Mouse (Mus musculus) Patski (cell line): ENCODE data around the gene Mafb. TPM values are rescaled to one million over a fixed set of nuclear protein-coding genes. Genes with fewer than 3 reads are reported as not detected.

Experiments used
- ATAC-seq: fragments of 100-300 bp; one replicate; pipeline ENCODE4 v1.8.0; 2021
- CTCF ChIA-PET: fragments of 350-600 bp; sonication (Branson Sonifier 250); formaldehyde crosslinking; loops from one replicate; lab custom pipeline; 2022; ENCODE audit warnings: inconsistent platforms; lab: Charles Lee
- POLR2A ChIA-PET: fragments of 350-600 bp; sonication (Branson Sonifier 250); formaldehyde crosslinking; loops from one replicate; lab custom pipeline; 2022; ENCODE audit warnings: antibody characterized with exemption, inconsistent platforms; lab: Charles Lee
- DNase-seq: peaks from one replicate; pipeline ENCODE4 v3.0.0-alpha.2; 2011; ENCODE audit warnings: low read depth, low spot score
- H3K27me3 ChIP-seq: fragments of 371-371 bp; one replicate; pipeline ENCODE4 v1.5.1; 2021
- CTCF ChIP-seq: fragments of 100-300 bp; IDR thresholded peaks from one replicate; pipeline ENCODE4 v1.5.1; 2021
- in situ Hi-C: fragments of 300-500 bp; cut with MboI; formaldehyde crosslinking; loops from 3 replicates; pipeline ENCODE4 v1.11.1; 2018; ENCODE audit warnings: low pct_unique_long_range_greater_than_20kb, mixed read lengths
- polyA plus RNA-seq: library from polyadenylated mRNA; unstranded; gene quantifications from one replicate; pipeline ENCODE4 v1.2.3, GENCODE M21; 2021

The Mafb gene
- polyA plus RNA-seq, 1 experiment from 2014 or later, result 11.8 TPM

DNA sequence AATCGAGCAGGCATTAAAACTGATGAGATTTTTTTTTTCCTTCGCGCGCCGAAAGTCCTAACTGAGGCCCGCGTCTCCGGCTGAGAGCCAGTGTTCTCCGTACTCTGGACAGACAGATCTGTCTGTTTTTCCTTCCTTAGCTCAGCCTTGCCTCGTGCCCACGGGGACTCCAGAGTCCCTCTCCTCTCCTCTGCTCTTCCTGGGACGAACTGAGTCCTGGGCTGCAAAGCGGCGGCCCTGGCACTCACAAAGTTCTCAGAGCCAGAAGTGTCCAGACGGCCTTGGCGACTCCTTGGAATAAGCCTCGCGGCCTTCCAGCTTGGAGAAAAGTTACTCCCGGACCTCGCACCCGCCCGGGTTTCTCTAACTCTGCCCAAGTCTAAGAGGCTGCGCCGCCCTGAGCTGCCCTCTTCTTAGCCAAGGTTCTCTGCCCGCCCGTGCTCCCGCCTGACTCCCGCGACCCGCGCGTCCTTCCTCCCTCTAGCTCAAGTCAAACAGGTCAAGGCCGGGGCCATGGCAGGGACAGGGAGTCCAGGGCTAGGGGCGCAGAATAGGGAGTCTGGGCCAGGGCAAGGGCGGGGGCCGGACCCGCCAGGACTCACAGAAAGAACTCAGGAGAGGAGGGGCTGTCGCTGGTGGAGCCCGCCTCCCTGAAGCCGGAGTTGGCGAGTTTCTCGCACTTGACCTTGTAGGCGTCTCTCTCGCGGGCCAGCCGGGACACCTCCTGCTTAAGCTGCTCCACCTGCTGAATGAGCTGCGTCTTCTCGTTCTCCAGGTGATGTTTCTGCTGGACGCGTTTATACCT is 1.6 kb downstream of the Mafb start:
- H3K27me3 ChIP-seq, result peaks cover 19% of the 10 kb centered on the region
- ChIA-PET POLR2A (no interaction called here), CTCF (interaction anchor here (1.3 to 2.3 kb wide), 2 partner anchors 11 to 213 kb away, joined by 5 to 8 read pairs; no protein-coding TSS in a partner anchor)
- DNase-seq (no peak), ATAC-seq (no peak)
- no peak for TF ChIP-seq CTCF
- in situ Hi-C loops, result loop anchor here (5.0 to 25.0 kb wide), 4 partner anchors 141 to 728 kb away; no protein-coding TSS in a partner anchor

DNA sequence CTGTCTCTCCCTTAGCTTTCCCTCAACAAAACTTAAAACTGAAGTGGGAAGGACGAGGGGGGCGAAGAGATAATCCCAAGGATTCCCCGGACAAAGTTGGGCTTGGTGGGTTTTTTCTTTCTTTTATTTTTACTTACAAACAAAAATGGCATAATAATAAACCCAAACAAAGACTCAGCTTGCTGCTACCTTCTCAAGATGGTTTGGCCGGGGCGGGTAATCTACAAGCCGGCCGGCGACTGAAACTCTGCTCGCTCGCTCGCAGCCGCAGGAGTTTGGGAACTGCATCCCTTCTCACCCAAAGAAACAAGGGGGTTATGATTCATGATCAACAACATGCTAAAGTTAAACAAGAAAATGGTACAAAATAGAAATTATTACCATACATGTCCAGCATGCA is 2.2 kb downstream of the Mafb start:
- in situ Hi-C loops, result loop anchor here (5.0 to 25.0 kb wide), 4 partner anchors 140 to 727 kb away; no protein-coding TSS in a partner anchor
- CTCF ChIA-PET, result interaction anchor here (1.2 to 1.3 kb wide), 2 partner anchors 10 to 29 kb away, joined by 3 to 5 read pairs; no protein-coding TSS in a partner anchor

DNA sequence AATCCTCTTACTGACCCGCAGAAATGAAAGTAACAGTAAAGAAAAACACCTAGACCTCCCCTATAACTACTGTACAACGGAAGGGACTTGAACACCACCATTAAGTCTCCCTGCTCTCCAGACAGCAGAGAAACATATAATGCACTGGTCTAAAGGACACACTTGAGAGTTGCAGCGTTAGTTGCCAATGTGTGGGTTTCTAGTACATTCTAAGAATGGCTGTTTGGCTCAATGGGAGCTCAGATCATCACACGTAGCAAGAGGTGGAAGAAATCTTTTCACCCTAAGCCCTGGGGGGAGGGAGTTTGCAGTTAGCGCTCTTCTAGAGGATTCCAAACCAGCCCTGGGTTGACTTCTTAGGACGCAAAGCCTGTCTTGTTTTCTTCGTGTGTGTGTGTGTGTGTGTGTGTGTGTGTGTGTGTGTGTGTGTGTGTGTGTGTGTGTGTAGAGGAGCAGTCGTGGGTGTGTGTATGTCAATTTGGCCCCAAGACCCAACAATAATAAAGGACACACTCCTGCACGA is 2.7 kb downstream of the Mafb start:
- POLR2A ChIA-PET, result no interaction called here
- in situ Hi-C loops, result loop anchor here (10.0 to 25.0 kb wide), 3 partner anchors 139 to 727 kb away; no protein-coding TSS in a partner anchor
- no peak for DNase-seq
- CTCF ChIA-PET, result interaction anchor here (1.2 to 1.3 kb wide), 2 partner anchors 10 to 28 kb away, joined by 3 to 5 read pairs; no protein-coding TSS in a partner anchor
- peaks cover 10% of the 10 kb centered on the region for H3K27me3 ChIP-seq
- ATAC-seq, result no peak
- TF ChIP-seq CTCF, result no peak

More for the DNA sequence above, 2.2 kb downstream of the Mafb start:
- TF ChIP-seq CTCF, result no peak
- ATAC-seq (no peak), DNase-seq (no peak)
- peaks cover 12% of the 10 kb centered on the region for H3K27me3 ChIP-seq
- POLR2A ChIA-PET, result no interaction called here

DNA sequence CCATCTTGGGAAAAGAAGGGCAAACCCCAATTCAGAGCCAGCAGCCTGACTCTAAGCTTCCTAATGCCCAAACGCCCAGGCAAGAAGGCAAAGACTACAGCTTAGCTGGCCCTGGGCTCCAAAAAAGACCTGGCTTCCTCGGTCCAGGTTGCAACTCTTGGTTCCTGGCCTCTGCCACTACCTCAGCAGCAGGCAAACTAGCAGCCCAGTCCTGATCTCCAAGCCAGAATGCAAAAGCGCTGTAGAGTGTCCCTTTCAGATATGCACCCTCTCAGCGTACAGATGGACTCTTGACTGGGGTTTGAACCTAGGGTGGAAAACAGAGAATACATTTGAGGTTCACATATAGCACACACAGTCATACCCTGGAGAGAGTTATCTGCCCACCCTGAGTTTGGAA is 3.7 kb downstream of the Mafb start:
- no peak for ATAC-seq
- peaks cover 3% of the 10 kb centered on the region for H3K27me3 ChIP-seq
- POLR2A ChIA-PET, result interaction anchor here (1.1 kb wide), 1 partner anchor 193 kb away, joined by 3 read pairs; no protein-coding TSS in a partner anchor

DNA sequence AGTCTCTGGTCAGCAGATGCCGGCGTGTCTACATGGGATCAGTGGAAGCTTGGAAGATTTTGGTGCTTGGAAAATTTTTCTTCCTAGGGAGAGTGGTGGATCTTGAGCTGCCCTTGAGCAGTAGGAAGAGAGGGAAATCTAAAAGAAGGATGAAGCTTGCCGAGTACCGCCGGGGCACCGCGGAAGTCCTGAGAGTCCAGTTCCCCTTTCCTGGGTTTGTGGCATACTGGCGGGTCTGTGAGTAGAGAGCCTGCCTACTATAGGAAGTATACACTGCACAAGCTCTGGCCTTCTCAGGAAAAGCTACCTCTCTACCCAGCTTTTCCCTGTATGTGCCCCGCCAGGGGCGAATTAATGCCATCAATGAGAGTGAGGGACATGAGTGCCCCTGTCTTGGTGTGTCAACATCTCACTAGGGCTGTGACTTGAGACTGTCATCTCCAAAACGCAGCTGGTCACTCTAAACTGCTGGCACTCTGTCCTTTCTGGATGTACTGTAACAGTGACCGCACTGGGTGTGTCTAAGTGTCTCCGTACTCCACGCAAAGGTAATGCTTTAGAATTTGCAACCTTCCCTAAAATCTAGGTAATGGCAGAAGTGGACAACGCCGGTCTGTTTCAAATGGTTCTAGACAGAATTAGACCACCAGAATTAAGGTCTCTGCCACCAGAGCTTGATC is 5.3 kb downstream of the Mafb start:
- ATAC-seq (no peak), DNase-seq (no peak)
- H3K27me3 ChIP-seq, result no peaks in the 10 kb centered on the region
- no peak for TF ChIP-seq CTCF
- ChIA-PET CTCF (interaction anchor here (1.8 kb wide), 1 partner anchor 8 kb away, joined by 5 read pairs; no protein-coding TSS in a partner anchor), POLR2A (no interaction called here)
- in situ Hi-C loops, result loop anchor here (10.0 to 25.0 kb wide), 3 partner anchors 137 to 724 kb away; no protein-coding TSS in a partner anchor

More for the DNA sequence above, 3.7 kb downstream of the Mafb start:
- in situ Hi-C loops, result loop anchor here (10.0 to 25.0 kb wide), 3 partner anchors 138 to 726 kb away; no protein-coding TSS in a partner anchor
- CTCF ChIA-PET, result interaction anchor here (1.8 kb wide), 1 partner anchor 10 kb away, joined by 5 read pairs; no protein-coding TSS in a partner anchor
- TF ChIP-seq CTCF, result no peak
- no peak for DNase-seq

DNA sequence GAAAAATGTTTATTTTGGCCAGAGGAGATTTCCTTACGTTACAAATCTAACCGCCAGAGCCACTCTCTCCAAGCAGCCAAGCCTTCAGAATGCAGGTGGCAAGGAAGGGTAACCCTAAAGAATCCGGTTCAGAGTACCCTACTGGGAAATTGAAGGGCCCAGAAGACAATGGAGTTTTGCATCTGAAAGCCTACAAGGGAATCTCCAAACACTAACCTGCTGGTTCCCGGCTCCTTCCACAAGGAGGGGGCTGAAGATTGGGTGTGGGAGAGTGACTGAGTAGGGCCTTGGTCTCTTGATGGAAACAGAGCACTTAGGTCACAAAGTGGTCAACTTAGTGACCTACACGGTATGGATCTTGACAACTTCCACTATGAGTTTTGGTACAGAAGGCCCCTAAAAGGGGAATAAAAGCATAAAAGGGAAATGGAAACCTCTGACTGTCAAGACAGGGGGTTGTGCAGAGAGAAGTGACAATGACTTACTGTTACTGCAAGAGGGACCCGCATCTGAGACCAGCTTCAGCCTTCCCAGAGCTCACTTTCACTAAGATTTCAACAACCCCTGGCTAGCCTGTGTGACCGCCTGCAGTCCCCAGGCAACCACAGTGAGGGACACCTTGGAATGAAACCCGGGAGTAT is 6.5 kb downstream of the Mafb start:
- no peaks in the 10 kb centered on the region for H3K27me3 ChIP-seq
- ChIA-PET CTCF (no interaction called here), POLR2A (no interaction called here)
- no peak for ATAC-seq
- no peak for TF ChIP-seq CTCF
- in situ Hi-C loops, result loop anchor here (10.0 to 25.0 kb wide), 3 partner anchors 136 to 723 kb away; no protein-coding TSS in a partner anchor
- no peak for DNase-seq

DNA sequence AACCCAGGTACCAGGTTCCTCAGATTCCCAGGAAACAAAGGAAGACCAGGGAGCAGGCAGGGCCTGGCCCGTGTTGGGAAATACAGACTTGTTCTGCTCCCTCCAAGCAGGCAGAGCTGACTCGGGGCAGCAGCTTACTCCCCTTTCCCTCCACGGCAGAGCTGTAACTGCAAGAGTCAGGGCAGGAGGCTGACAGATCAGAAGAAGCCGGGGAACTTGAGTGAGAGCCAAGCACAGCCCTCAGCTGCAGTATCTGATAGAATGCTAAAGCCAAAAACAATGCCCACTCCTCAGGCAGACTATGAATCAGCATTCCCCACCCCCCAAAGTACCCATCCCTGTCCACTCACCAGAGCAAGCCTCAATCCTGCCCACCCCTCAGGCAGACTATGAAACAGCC is 8.0 kb downstream of the Mafb start:
- CTCF ChIA-PET, result no interaction called here
- POLR2A ChIA-PET, result no interaction called here
- H3K27me3 ChIP-seq, result no peaks in the 10 kb centered on the region
- in situ Hi-C loops, result loop anchor here (25.0 kb wide), 1 partner anchor 722 kb away; no protein-coding TSS in a partner anchor
- no peak for DNase-seq
- TF ChIP-seq CTCF, result no peak
- no peak for ATAC-seq

DNA sequence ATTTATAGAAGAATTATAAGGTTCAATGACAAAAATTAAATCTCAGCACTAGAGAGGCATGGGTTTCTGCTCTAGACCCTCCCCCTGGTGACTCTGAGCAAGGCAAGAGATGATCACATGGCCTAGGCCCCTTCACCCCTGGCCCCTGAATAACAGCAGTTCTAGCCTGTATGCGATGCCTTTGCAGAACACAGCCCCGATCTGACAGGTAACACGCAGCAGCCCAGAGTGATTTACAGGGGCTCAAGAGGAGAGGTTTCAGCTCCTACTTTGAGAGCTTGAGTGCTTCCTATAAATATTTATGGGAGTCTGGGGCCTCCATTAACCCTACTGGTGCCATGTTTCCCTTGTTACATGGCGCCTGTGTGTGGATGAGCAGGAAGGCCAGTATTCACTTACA is 9.4 kb downstream of the Mafb start:
- no peak for TF ChIP-seq CTCF
- CTCF ChIA-PET, result no interaction called here
- ATAC-seq (no peak), DNase-seq (no peak)
- H3K27me3 ChIP-seq, result no peaks in the 10 kb centered on the region
- POLR2A ChIA-PET, result no interaction called here
- in situ Hi-C loops, result loop anchor here (25.0 kb wide), 1 partner anchor 720 kb away; no protein-coding TSS in a partner anchor

DNA sequence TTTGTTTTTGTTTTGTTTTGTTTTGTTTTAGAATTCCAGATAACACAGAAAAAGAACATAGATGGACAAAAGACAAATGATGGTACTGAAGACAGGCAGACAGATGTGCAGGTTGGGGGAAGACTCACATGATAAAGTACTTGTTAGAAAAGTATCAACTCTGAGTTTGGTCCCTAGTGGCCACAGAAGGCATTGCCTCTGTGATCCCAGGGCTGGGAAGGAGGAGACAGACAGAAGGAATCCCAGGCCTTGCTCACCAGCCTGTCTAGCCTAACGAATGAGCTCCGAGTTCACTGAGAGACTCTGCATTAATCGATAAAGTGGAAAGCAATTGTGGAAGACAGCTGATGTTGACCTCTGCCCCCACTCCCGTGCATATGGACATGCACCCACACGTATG is 10.7 kb downstream of the Mafb start:
- H3K27me3 ChIP-seq, result no peaks in the 10 kb centered on the region
- DNase-seq (no peak), ATAC-seq (no peak)
- POLR2A ChIA-PET, result no interaction called here
- no peak for TF ChIP-seq CTCF
- CTCF ChIA-PET, result no interaction called here
- in situ Hi-C loops, result loop anchor here (25.0 kb wide), 1 partner anchor 719 kb away; no protein-coding TSS in a partner anchor
